Mouse (Mus musculus) small intestine, adult 2 months (tissue): ENCODE data around the gene Gm20388. TPM values are rescaled to one million over a fixed set of nuclear protein-coding genes. Genes with fewer than 3 reads are reported as not detected.

Experiments
- H3K27ac ChIP-seq: fragments of 200-500 bp; 2 replicates; pipeline ENCODE4 v1.5.1; 2012; ENCODE audit warnings: low read depth, low read length, control low read depth, inconsistent platforms; ENCODE audit not compliant: insufficient read depth
- H3K27me3 ChIP-seq: fragments of 200-500 bp; 2 replicates; pipeline ENCODE4 v1.6.1; 2012; ENCODE audit warnings: mild to moderate bottlenecking, moderate library complexity, low read length, inconsistent platforms; ENCODE audit not compliant: control insufficient read depth, insufficient read depth
- H3K36me3 ChIP-seq: fragments of 200-500 bp; 2 replicates; pipeline ENCODE4 v1.6.1; 2012; ENCODE audit warnings: mild to moderate bottlenecking, low read length, control low read depth, inconsistent platforms; ENCODE audit not compliant: control insufficient read depth, insufficient read depth
- H3K4me1 ChIP-seq: fragments of 200-500 bp; 2 replicates; pipeline ENCODE4 v1.6.1; 2012; ENCODE audit warnings: low read length, inconsistent platforms, mixed read lengths; ENCODE audit not compliant: control insufficient read depth, insufficient read depth, insufficient read length
- H3K4me3 ChIP-seq: fragments of 200-500 bp; 2 replicates; pipeline ENCODE4 v1.5.1; 2012; ENCODE audit warnings: low read depth, mild to moderate bottlenecking, control low read depth, inconsistent platforms, low read length, moderate library complexity
- CTCF ChIP-seq: fragments of 200-500 bp; IDR thresholded peaks from 2 replicates; pipeline ENCODE4 v1.5.1; 2012; ENCODE audit warnings: low read depth, mild to moderate bottlenecking, control low read depth, inconsistent platforms, low read length, moderate library complexity, mixed read lengths; ENCODE audit not compliant: insufficient replicate concordance, insufficient read length; ENCODE audit errors: extremely low read depth
- POLR2A ChIP-seq: fragments of 200-500 bp; IDR thresholded peaks from 2 replicates; pipeline ENCODE4 v1.6.1; 2012; ENCODE audit warnings: low read depth, mild to moderate bottlenecking, control low read depth, inconsistent platforms, low read length, moderate library complexity
- WGBS: fragments of 180-500 bp; shearing (Covaris S2); methylation state at CpG from one replicate; pipeline ENCODE4 v1.1.7; 2018; 5-methylcytosine and 5-hydroxymethylcytosine counted together
- polyA plus RNA-seq: library from polyadenylated mRNA; depleted of rRNA; stranded (reverse); fragments of >200 nt; gene quantifications from 2 replicates; pipeline ENCODE4 v1.2.3, GENCODE M21; 2012

Gm20388 gene
- polyA plus RNA-seq, 1 experiment, result 37.3 TPM

DNA sequence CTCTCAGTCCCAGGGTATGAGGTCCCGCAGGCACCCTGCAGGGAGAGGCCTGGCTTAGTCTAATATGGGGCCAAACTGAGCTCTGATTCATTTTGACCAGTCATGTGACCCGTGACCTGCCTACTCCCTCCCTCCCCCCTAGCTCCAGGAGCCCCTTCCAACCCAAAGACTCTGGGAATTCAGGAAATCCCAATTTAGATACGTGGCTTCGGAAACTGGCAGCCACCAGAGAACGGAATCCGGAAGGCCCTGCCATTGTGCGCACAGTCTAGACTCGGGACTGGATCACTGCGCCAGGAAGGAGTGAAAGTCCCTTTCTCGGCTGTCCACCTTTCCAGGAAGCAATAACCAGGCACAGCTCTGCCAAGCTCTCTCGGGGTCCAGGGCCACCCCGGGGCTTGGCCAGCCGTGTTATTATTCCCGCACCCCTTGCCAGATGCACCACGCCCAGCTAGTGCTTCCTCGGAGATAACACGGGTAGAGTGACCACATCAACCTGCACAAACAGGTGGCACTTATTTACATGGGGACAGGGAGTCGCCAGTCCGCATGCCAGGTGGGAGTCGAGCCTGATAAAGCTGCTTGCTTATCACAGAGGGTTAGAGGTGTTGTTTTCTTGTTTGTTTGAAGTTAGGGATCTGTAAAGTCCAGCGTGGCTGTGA lies 1352.2 kb downstream of the Gm20388 start:
- Histone ChIP-seq H3K4me3 (no peak overlapping the region), H3K27me3 (0 out of 2 replicates have a peak, but pooled peaks cover 2% of the 10 kb centered on the region), H3K36me3 (no peaks in the 10 kb centered on the region), H3K4me1 (peaks cover 4% of the 10 kb centered on the region; the same call in 1 of the 2 replicates), H3K27ac (no peak overlapping the region)
- TF ChIP-seq CTCF (no peak), POLR2A (no peak)
- 17% methylated on average over 21 of the region's 21 CpGs for WGBS

DNA sequence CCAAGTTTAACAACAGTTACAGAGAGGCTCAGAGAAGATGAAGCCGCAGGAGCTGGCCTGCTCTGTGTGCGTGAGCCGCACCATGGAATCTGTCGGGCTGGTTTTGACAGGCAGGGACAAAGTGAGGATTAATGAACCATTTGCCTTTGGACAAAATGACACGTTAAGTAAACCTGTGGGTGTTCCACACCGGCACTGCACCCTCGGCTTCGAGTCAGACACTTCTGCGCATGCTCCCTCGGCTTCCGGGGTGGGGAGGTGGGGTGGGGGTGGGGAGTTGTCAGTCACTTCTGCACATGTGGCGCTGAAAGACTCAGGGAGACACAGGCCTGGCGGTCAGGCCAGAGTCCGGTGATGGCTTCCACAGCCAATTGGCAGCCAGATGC lies 1352.7 kb downstream of the Gm20388 start:
- Histone ChIP-seq H3K36me3 (no peaks in the 10 kb centered on the region), H3K27me3 (0 out of 2 replicates have a peak, but pooled peaks cover 2% of the 10 kb centered on the region), H3K4me3 (no peak overlapping the region), H3K4me1 (peaks cover 4% of the 10 kb centered on the region; the same call in 1 of the 2 replicates), H3K27ac (no peak overlapping the region)
- no peak for TF ChIP-seq POLR2A
- no peak for TF ChIP-seq CTCF
- 31% methylated on average over 14 of the region's 14 CpGs for WGBS

DNA sequence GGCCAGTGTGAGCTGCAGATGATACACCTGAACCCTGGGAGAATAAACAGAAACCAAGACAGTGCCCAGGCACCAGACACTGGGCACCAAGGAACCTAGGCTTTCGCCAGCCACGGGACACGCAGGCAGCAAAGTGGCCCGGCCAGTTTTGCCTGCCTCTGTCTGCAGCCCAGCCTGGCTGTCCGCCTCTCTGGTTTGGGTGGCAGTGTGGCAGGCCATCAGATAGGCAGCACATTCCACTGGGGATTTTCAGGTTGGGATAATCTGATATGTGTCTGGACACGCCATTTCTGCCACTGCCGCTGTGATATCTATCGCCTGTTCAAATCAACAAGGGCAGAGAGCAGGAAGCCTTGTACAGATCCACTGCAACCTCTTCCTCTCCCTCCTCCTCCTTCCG lies 1353.6 kb downstream of the Gm20388 start:
- H3K4me3 ChIP-seq, result no peak overlapping the region
- H3K27ac ChIP-seq, result no peak overlapping the region
- peaks cover 4% of the 10 kb centered on the region; the same call in 1 of the 2 replicates for H3K4me1 ChIP-seq
- TF ChIP-seq CTCF (no peak), POLR2A (no peak)
- no peaks in the 10 kb centered on the region for H3K36me3 ChIP-seq
- WGBS, result 54% methylated on average over 9 of the region's 9 CpGs
- H3K27me3 ChIP-seq, result no peaks in the 10 kb centered on the region

GRCm38 (mm10) chr8:121271542-121271941 lies 1360.9 kb downstream of the Gm20388 start:
- 71% methylated on average over 8 of the region's 8 CpGs for WGBS
- no peaks in the 10 kb centered on the region for H3K36me3 ChIP-seq
- no peak overlapping the region for H3K4me3 ChIP-seq
- H3K27ac ChIP-seq, result no peak overlapping the region
- no peaks in the 10 kb centered on the region for H3K27me3 ChIP-seq
- H3K4me1 ChIP-seq, result no peaks in the 10 kb centered on the region
- no peak for TF ChIP-seq CTCF
- no peak for TF ChIP-seq POLR2A

GRCm38 (mm10) chr8:121273195-121273594 lies 1362.6 kb downstream of the Gm20388 start:
- 57% methylated on average over 14 of the region's 14 CpGs for WGBS
- Histone ChIP-seq H3K27me3 (0 out of 2 replicates have a peak, but pooled peaks cover 3% of the 10 kb centered on the region), H3K36me3 (no peaks in the 10 kb centered on the region), H3K4me3 (no peak overlapping the region), H3K27ac (no peak overlapping the region), H3K4me1 (no peaks in the 10 kb centered on the region)
- TF ChIP-seq POLR2A (no peak), CTCF (no peak)

DNA sequence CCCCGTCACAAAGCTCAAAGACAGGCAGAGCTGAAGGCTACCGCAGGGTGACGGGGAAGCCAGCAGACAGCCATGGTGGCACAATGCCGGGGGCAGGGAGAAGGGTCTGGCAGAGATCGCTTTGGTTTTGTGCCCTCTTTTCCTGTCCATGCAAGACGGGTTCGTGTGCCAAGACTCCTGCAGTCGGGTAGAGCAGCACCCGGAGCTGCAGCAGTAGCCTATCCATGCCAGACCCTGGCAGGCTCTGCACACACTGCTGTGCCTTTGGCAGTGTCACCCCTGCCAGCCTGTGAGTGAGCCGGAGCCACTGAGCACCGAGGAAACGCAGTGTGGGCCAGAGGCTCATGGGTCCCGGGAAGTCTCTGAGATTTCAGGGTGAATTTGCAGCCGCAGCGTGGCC lies 1363.0 kb downstream of the Gm20388 start:
- 76% methylated on average over 15 of the region's 15 CpGs for WGBS
- Histone ChIP-seq H3K4me1 (no peaks in the 10 kb centered on the region), H3K36me3 (no peaks in the 10 kb centered on the region), H3K27ac (no peak overlapping the region), H3K27me3 (0 out of 2 replicates have a peak, but pooled peaks cover 3% of the 10 kb centered on the region), H3K4me3 (no peak overlapping the region)
- no peak for TF ChIP-seq POLR2A

DNA sequence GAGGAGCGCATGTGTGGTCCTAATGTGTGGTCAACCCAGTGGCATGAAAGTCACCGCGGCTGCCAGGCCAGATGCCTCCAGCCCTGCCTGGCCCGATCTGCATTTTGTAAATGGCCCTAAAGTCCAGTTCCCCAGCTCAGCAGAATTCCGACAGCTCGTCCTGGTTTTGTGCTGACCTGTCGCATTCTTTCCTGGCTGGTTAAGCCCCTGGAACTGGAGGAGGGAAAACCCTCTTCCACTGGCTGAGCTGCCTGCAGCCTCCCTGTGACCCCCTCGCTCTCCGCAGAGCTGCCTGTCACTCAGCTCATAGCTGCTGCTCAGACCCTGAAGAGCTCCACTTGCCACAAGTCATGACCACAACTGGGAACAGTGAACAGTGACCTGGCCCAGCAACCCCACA lies 1369.8 kb downstream of the Gm20388 start:
- no peak overlapping the region for H3K27ac ChIP-seq
- no peak overlapping the region for H3K4me3 ChIP-seq
- H3K36me3 ChIP-seq, result no peaks in the 10 kb centered on the region
- TF ChIP-seq POLR2A, result no peak
- TF ChIP-seq CTCF, result no peak
- 0 out of 2 replicates have a peak, but pooled peaks cover 3% of the 10 kb centered on the region for H3K27me3 ChIP-seq
- 79% methylated on average over 9 of the region's 9 CpGs for WGBS
- no peaks in the 10 kb centered on the region for H3K4me1 ChIP-seq
